Mouse (Mus musculus) heart, embryonic 11.5 days (tissue): ENCODE data around the gene Atp2c2. TPM values are rescaled to one million over a fixed set of nuclear protein-coding genes. Genes with fewer than 3 reads are reported as not detected.

Experiments used
- ATAC-seq: fragments of 200-750 bp; cut with Nextera tagmentation; replicated peaks from 2 replicates; pipeline ENCODE4 v1.8.0; 2017; ENCODE audit warnings: moderate library complexity; ENCODE audit not compliant: insufficient number of reproducible peaks, low FRiP score, low TSS enrichment
- H3K27ac ChIP-seq: fragments of 300-500 bp; sonication (generic); 2 replicates; pipeline ENCODE4 v1.5.1; 2014; ENCODE audit warnings: mild to moderate bottlenecking, low read depth, low read length
- H3K27me3 ChIP-seq: fragments of 300-500 bp; sonication (generic); 2 replicates; pipeline ENCODE4 v1.6.1; 2014; ENCODE audit warnings: mild to moderate bottlenecking, low read length, mixed read lengths; ENCODE audit not compliant: control insufficient read depth, insufficient read depth
- H3K36me3 ChIP-seq: fragments of 300-500 bp; sonication (generic); 2 replicates; pipeline ENCODE4 v1.6.1; 2014; ENCODE audit warnings: mild to moderate bottlenecking, low read length, moderate library complexity, mixed read lengths; ENCODE audit not compliant: control insufficient read depth, insufficient read depth
- H3K4me1 ChIP-seq: fragments of 300-500 bp; sonication (generic); 2 replicates; pipeline ENCODE4 v1.6.1; 2014; ENCODE audit warnings: low read length; ENCODE audit not compliant: control insufficient read depth, insufficient read depth
- H3K4me2 ChIP-seq: fragments of 300-500 bp; sonication (generic); 2 replicates; pipeline ENCODE4 v1.6.1; 2014; ENCODE audit warnings: mild to moderate bottlenecking, moderate library complexity
- H3K4me3 ChIP-seq: fragments of 300-500 bp; sonication (generic); 2 replicates; pipeline ENCODE4 v1.5.1; 2014; ENCODE audit warnings: low read depth, low read length
- H3K9ac ChIP-seq: fragments of 300-500 bp; sonication (generic); 2 replicates; pipeline ENCODE4 v1.6.1; 2014; ENCODE audit warnings: mild to moderate bottlenecking, low read depth, low read length, moderate library complexity
- H3K9me3 ChIP-seq: fragments of 300-500 bp; sonication (generic); replicated peaks from 2 replicates; pipeline ENCODE4 v1.6.1; 2016; ENCODE audit warnings: low read length; ENCODE audit not compliant: control insufficient read depth
- WGBS: fragments of 180-500 bp; shearing (Covaris S2); extraction: QIAGEN DNeasy Blood & Tissue Kit; methylation state at CpG from one replicate; pipeline ENCODE4 v1.1.7; 2014; ENCODE audit not compliant: insufficient replicate concordance; 5-methylcytosine and 5-hydroxymethylcytosine counted together
- polyA plus RNA-seq: library from polyadenylated mRNA; unstranded; fragments of >200 nt; fragmentation: Nextera tagmentation; extraction: Ambion mirVana; gene quantifications from 2 replicates; pipeline ENCODE4 v1.2.1, GENCODE M21; 2014

The Atp2c2 gene
- polyA plus RNA-seq, 1 experiment from 2014 or later = 0.14 TPM

DNA sequence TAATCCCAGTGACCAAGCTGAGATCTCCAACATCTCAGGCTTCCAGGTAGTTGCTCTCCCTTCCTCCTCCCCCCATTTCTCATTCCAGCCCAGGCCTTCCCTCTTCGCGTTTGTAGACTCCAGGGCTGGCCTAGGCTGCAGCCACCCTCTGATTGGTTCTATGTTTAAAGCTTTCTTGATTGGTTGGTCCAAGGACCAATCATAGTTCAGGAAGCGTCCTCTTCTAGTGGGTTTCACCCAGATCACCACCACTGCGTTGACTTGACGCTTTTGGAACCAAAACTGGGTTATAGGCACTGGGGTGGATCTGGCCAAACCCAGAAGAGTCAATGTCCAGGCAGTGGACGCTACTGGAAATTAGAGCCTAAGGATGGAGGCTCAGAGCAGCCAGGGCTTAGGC lies 22.5 kb downstream of the Atp2c2 start:
- Histone ChIP-seq H3K4me3 (no peak overlapping the region), H3K27me3 (peaks cover 3% of the 10 kb centered on the region; the same call in 1 of the 2 replicates), H3K4me1 (peaks cover 17% of the 10 kb centered on the region), H3K4me2 (no peak overlapping the region), H3K9me3 (no peaks in the 10 kb centered on the region), H3K9ac (no peak overlapping the region), H3K36me3 (no peaks in the 10 kb centered on the region), H3K27ac (no peak overlapping the region)
- 47% methylated on average over 6 of the region's 6 CpGs for WGBS
- no peak for ATAC-seq

DNA sequence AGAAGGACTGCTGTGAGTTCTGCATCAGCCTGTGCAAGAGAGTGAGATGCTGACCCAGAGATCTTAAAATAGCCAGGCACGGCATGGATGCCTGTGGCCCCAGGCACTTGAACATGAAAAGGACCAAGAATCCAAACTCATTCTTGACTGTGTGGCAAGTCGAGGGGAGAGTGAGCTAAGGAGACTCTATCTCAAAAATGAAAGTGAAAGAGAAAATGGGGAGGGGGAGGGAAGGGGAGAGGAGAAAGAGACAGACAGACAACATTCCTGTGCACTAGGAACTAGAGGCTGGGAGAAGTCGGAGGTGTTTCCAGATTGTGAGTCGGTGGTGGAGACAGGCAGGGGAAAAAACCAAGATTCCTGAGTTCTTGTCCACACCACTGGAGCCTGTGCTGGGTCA lies 23.9 kb downstream of the Atp2c2 start:
- Histone ChIP-seq H3K9me3 (no peaks in the 10 kb centered on the region), H3K4me1 (peaks cover 17% of the 10 kb centered on the region), H3K4me2 (peak overlapping the region; percentile 38), H3K27ac (peak overlapping the region; percentile 80), H3K9ac (0 out of 2 replicates have a peak overlapping the region, but pooled peaks have one; percentile 2), H3K4me3 (no peak overlapping the region), H3K27me3 (peaks cover 3% of the 10 kb centered on the region; the same call in 1 of the 2 replicates), H3K36me3 (no peaks in the 10 kb centered on the region)
- 14% methylated on average over 4 of the region's 4 CpGs for WGBS
- ATAC-seq = 0 out of 2 replicates have a peak, but pooled peaks have one; percentile 12

DNA sequence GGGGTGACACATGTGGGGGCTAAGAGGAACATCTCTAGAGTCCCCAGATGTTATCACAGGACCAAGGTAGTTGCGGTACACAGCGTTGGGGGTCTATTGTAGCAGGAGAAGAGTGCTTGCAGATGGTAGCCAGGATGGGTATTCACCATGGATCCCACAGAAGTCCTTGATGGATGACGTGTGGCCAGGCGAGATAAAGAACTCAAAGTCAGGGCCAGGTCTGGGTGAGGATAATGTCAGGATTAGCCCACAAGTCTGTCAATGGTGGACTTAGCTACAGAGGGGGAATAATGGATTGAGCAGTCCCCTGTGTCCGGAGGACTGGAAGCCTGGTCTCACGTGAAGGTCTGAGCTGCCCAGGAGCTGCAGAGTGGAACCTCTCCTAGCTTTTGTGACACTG lies 24.8 kb downstream of the Atp2c2 start:
- peaks cover 3% of the 10 kb centered on the region; the same call in 1 of the 2 replicates for H3K27me3 ChIP-seq
- no peaks in the 10 kb centered on the region for H3K36me3 ChIP-seq
- 62% methylated on average over 6 of the region's 6 CpGs for WGBS
- H3K27ac ChIP-seq = peak overlapping the region; percentile 80
- no peaks in the 10 kb centered on the region for H3K9me3 ChIP-seq
- H3K4me1 ChIP-seq = peaks cover 17% of the 10 kb centered on the region
- no peak overlapping the region for H3K4me3 ChIP-seq
- ATAC-seq = no peak
- H3K4me2 ChIP-seq = no peak overlapping the region
- no peak overlapping the region for H3K9ac ChIP-seq

DNA sequence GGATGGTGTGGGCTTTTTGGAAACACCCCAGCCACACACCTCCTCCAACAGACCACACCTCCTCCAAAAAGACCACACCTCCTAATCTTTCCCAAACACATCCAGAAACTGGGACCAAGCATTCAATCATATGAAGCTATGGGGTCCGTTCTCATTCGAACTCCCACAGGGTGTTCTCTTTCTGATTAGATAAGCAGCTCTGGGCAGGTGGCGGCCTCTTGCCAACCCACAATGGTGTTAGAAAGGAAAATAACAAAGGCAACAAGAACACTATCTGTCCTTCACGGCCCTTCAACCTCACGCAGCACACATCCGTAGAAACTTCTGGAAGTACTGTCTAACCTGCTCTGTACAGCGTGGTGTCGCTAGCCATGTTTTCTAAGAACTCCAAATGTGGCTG lies 27.3 kb downstream of the Atp2c2 start:
- peaks cover 3% of the 10 kb centered on the region; the same call in 1 of the 2 replicates for H3K27me3 ChIP-seq
- ATAC-seq = no peak
- no peak overlapping the region for H3K27ac ChIP-seq
- no peaks in the 10 kb centered on the region for H3K36me3 ChIP-seq
- peaks cover 17% of the 10 kb centered on the region for H3K4me1 ChIP-seq
- no peaks in the 10 kb centered on the region for H3K9me3 ChIP-seq
- WGBS = 62% methylated on average over 8 of the region's 8 CpGs
- no peak overlapping the region for H3K9ac ChIP-seq
- no peak overlapping the region for H3K4me2 ChIP-seq
- H3K4me3 ChIP-seq = no peak overlapping the region

DNA sequence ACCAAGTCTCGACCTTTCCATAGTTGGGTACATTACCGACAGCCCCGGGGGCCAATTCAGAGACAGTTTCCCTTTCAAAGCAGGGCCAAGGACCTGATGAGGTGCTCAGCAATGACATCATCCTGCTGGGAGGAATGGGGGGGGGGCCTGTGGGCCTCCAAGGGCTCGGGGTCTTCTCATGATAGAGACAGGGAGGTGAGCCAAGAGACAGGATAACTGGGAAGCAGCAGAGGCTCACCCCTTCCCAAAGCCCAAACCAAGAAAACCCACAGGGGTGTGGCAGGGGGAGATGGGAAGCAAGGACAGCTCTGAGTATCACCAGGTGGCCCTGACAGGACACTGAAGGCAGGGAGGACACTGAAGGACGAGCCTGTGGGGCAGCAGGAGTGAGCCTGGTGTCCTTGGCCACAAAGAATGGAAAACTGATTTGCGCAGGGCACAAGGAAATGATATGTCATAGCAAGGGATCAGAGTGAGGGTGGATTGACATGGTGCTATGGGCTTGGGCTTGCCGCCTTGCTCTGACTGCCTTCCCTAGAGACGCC lies 28.6 kb downstream of the Atp2c2 start:
- no peaks in the 10 kb centered on the region for H3K9me3 ChIP-seq
- no peak overlapping the region for H3K4me2 ChIP-seq
- no peaks in the 10 kb centered on the region for H3K36me3 ChIP-seq
- no peak overlapping the region for H3K27ac ChIP-seq
- H3K4me3 ChIP-seq = no peak overlapping the region
- ATAC-seq = no peak
- WGBS = 77% methylated on average over 8 of the region's 8 CpGs
- peaks cover 14% of the 10 kb centered on the region for H3K4me1 ChIP-seq
- H3K27me3 ChIP-seq = peaks cover 3% of the 10 kb centered on the region; the same call in 1 of the 2 replicates
- H3K9ac ChIP-seq = no peak overlapping the region

DNA sequence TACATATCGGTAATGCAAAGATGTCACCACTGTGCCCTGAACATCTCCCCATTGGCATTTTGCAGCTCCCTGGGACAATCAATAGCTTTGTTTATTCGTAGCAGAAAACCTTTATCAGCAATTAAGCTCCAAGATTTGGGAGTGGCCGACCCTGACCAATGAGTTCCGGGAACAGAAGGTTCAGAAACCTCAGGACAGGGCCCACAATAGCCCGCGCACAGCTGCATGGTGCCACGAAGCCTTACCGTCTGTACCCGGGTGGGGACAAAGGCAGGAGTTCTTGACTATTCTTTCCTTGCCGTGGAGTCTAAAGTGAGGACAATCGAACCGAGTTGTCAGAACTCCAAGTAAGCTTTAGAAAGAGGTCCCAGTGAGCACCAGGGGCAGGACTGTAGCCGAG lies 32.3 kb downstream of the Atp2c2 start:
- WGBS = 83% methylated on average over 13 of the region's 13 CpGs

DNA sequence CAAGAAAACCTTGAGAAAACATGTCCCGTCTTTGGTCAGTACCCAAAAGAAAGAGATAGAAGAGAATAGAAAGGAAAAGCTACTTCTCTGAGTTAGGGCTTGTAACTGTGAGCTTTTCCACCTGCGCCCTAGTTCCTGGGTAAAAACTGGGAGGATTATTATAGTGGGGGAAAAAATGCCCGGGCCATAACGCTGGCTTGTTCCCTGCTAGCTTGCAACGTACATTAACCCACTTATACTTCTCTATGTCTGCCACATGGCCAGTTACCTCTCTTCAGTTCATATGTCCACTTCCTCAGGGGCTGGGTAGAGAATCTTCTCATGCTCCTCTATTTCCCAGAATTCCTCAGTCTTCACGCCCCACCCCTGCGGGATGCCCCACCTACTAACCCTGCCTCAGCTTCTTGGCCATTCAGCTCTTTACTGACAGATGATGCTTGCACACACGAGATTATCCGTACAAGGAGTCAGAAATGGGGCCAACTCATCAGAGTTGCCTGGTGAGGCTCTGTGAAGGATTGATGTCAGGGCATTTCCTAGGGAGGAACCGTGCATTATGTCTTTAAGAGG lies 36.6 kb downstream of the Atp2c2 start:
- ATAC-seq = no peak
- WGBS = 86% methylated on average over 10 of the region's 10 CpGs
- Histone ChIP-seq H3K9ac (no peak overlapping the region), H3K36me3 (no peaks in the 10 kb centered on the region), H3K27me3 (0 out of 2 replicates have a peak, but pooled peaks cover 3% of the 10 kb centered on the region), H3K27ac (no peak overlapping the region), H3K4me1 (0 out of 2 replicates have a peak, but pooled peaks cover 9% of the 10 kb centered on the region), H3K9me3 (no peaks in the 10 kb centered on the region), H3K4me2 (no peak overlapping the region), H3K4me3 (no peak overlapping the region)

More for the DNA sequence above, 32.3 kb downstream of the Atp2c2 start:
- Histone ChIP-seq H3K27me3 (no peaks in the 10 kb centered on the region), H3K9me3 (no peaks in the 10 kb centered on the region), H3K36me3 (no peaks in the 10 kb centered on the region), H3K4me1 (0 out of 2 replicates have a peak, but pooled peaks cover 5% of the 10 kb centered on the region), H3K4me2 (no peak overlapping the region), H3K9ac (no peak overlapping the region), H3K27ac (no peak overlapping the region), H3K4me3 (no peak overlapping the region)
- ATAC-seq = no peak

DNA sequence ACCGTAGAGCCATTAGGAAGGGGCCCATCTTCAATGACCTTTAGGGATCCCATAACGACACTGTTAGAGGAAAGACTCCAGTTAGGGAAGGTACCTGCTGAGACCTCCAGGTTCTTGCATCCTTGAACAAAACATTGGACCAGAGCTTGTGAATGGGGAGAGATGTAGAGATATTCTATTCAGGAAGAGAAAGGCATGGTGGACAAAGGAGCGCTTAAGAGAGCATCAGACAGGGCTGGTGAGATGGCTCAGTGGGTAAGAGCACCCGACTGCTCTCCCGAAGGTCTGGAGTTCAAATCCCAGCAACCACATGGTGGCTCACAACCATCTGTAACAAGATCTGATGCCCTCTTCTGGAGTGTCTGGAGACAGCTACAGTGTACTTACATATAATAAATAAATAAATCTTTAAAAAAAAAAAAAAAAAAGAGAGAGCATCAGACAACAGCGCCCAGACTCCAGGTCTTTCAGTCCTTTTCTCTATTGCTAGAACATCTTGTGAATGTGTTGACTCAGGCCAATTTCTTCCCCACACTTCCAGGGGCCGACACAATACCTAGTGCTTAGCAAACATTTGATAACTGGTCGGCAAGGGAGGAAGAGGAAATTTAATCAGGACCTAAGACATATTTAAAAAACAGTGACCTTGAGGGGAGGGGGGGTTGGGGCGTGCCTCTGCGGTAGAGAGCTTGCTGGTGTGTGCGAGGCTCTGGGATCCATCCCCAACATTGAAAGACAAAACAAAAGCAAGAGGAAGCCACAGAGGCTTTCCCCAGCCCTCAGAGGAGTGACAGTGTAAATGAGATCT lies 37.5 kb downstream of the Atp2c2 start:
- Histone ChIP-seq H3K27ac (no peak overlapping the region), H3K9ac (no peak overlapping the region), H3K27me3 (0 out of 2 replicates have a peak, but pooled peaks cover 3% of the 10 kb centered on the region), H3K9me3 (no peaks in the 10 kb centered on the region), H3K4me3 (no peak overlapping the region), H3K4me2 (no peak overlapping the region), H3K36me3 (no peaks in the 10 kb centered on the region), H3K4me1 (0 out of 2 replicates have a peak, but pooled peaks cover 9% of the 10 kb centered on the region)
- ATAC-seq = no peak
- WGBS = 65% methylated on average over 11 of the region's 11 CpGs
